Mouse (Mus musculus) lung, adult 2 months (tissue): ENCODE data around the gene Fam213b. TPM values are rescaled to one million over a fixed set of nuclear protein-coding genes. Genes with fewer than 3 reads are reported as not detected.

Source experiments
- DNase-seq: peaks from one replicate; pipeline ENCODE4 v3.0.0; 2022
- H3K4me1 ChIP-seq: fragments of 200-500 bp; 2 replicates; pipeline ENCODE4 v1.6.1; 2011; ENCODE audit warnings: low read length; ENCODE audit not compliant: control insufficient read depth, insufficient read depth
- H3K4me3 ChIP-seq: fragments of 200-500 bp; replicated peaks from 2 replicates; pipeline ENCODE3; 2011; ENCODE audit warnings: low read depth, mild to moderate bottlenecking, control low read depth, low read length; ENCODE audit errors: extremely low read depth
- CTCF ChIP-seq: fragments of 200-500 bp; IDR thresholded peaks from 2 replicates; pipeline ENCODE4 v1.5.1; 2011; ENCODE audit warnings: mild to moderate bottlenecking, low read length, control low read depth; ENCODE audit not compliant: insufficient read depth
- POLR2A ChIP-seq: fragments of 200-500 bp; IDR thresholded peaks from 2 replicates; pipeline ENCODE4 v1.6.1; 2011; ENCODE audit warnings: low read depth, mild to moderate bottlenecking, control low read depth, low read length, borderline replicate concordance; ENCODE audit errors: extremely low read depth
- WGBS: fragments of 180-500 bp; shearing (Covaris S2); methylation state at CpG from one replicate; pipeline ENCODE4 v1.1.7; 2018; 5-methylcytosine and 5-hydroxymethylcytosine counted together
- polyA plus RNA-seq: library from polyadenylated mRNA; depleted of rRNA; stranded (reverse); fragments of >200 nt; gene quantifications from 2 replicates; pipeline ENCODE4 v1.2.3, GENCODE M21; 2012

Fam213b gene
- polyA plus RNA-seq, 1 experiment, result 14.8 TPM

DNA sequence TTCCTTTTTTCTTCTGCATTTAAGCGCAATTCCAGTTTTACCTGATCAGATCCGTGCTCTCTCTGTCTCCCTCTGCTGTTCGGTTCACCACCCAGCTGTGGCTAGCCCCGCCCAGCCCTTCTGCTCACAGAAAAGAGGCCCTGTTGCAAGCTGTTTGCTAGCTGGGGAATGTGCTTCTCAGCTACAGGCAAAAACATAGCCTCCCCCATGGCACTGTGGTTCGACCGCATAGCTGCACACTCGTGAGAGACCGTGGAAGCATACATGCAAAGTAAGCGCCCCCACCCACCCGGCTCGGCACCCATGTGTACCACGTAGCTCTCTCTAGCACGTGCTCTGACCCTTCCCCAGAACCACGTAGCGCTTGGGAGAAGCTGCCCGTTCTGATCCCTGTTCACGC is 8.9 kb upstream of the Fam213b start:
- 20% methylated on average over 17 of the region's 17 CpGs for WGBS

DNA sequence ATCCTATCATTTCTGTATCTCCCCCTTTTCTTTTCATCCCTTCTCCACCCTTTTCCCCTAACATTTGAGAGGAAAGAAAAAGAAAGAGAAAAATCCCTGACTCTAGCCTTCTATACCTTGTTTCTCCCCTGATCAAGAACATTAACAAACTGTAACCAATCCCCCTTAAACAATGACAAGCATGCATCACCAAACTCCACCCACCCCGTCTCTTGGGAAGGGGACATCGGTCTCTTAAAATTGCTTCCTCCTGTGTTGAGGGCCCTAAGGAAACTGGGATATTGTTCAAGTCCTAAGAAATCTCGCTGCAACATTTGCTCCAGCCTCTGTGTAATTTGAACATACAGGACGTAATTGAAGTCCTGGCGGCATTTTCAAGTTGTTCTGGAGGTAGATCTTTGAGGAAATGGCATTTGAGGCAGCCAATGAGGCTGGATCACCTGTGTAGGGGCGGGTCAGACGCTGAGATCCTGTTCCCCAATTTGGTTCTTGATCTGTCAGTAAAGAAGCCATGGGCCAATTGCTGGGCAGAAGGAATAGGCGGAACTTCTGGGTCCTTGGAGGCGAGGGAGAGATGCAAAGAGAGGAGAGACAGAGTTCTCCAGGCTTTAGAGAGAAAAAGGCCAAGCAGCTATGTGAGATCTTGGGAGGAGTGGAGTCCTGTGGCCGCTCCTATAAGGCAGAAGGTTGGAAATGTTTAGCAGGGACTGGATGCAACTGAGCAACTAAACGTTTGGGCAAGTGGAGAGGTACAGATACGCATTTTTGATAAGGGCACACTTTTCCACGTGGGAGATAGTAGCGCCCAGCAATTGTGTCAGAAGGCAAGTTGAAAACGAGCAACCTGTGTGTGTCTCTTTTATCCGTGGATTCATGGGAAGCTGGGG is 5.5 kb upstream of the Fam213b start:
- H3K4me1 ChIP-seq, result no peaks in the 10 kb centered on the region; the same call in 1 of the 2 replicates

More for the DNA sequence above, 8.9 kb upstream of the Fam213b start:
- peak; percentile 55 for DNase-seq
- Histone ChIP-seq H3K4me3 (peak overlapping the region; percentile 53), H3K4me1 (no peaks in the 10 kb centered on the region; the same call in 1 of the 2 replicates)
- TF ChIP-seq CTCF (peak; percentile 77), POLR2A (no peak)

DNA sequence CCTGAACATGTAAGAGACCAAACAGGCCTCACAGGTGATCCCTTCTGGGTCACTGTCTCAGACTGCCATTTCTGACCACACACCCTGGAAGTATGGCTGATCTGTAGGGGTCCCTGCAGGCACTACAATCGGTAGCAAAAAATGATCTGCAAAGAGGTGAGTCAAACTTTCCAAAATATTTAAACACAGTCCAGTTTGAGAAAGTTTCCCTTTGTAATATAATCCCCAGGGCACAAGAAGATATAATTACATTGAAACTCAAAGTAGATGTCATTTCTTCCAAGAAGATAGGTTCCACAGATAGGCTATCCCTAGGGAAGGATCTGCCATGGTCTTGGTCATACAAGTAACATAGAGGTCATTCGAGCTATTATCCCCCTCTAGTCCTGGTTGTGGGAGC is 3.4 kb upstream of the Fam213b start:
- DNase-seq, result no peak
- Histone ChIP-seq H3K4me3 (no peak overlapping the region), H3K4me1 (peaks cover 7% of the 10 kb centered on the region)
- WGBS, result 84% methylated on average over 2 of the region's 2 CpGs
- no peak for TF ChIP-seq CTCF
- no peak for TF ChIP-seq POLR2A

More for the DNA sequence above, 5.5 kb upstream of the Fam213b start:
- WGBS, result 3% methylated on average over 16 of the region's 16 CpGs
- TF ChIP-seq CTCF (no peak), POLR2A (no peak)
- no peak overlapping the region for H3K4me3 ChIP-seq
- DNase-seq, result peak; percentile 79

DNA sequence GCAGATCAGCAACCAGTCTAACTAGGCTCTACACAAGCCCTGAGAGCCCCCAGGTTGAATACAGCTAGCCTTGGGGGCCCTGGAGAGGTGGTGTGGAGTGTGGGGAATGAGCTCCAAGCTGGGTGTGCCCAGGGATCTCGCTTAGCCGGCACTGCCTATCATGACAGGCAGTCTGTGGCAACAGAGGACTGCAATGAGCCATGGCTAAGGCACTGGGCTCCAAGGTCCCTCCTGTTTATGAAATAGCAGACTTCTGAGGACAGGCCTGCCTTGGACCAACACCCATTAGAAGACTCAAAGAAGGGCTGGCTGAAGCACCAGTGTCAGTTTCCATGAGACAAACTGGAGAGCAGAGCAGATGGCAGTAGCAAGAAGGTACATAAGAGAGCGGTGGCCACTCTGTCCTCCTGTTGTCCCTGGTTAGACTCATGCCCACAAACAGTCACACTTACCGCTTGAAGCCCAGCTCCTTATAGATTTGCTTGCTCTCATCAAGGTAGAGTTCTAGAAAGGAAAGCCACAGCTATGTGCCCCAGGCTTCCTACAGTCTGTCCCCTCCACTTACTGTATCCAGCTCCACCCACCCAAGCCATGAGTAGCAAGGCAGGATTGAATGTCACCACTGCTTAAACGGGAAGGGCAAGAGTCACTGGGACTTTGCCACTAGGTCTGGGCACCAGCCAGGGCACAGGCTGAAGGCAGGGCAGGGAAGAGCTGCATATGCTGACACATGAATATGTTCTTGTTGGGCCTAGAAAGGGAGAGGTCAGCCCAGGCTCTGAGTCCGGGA is 1.1 kb downstream of the Fam213b start:
- TF ChIP-seq POLR2A (no peak), CTCF (no peak)
- no peak overlapping the region for H3K4me3 ChIP-seq
- peaks cover 7% of the 10 kb centered on the region; the same call in 1 of the 2 replicates for H3K4me1 ChIP-seq
- WGBS, result 66% methylated on average over 6 of the region's 6 CpGs
- no peak for DNase-seq

DNA sequence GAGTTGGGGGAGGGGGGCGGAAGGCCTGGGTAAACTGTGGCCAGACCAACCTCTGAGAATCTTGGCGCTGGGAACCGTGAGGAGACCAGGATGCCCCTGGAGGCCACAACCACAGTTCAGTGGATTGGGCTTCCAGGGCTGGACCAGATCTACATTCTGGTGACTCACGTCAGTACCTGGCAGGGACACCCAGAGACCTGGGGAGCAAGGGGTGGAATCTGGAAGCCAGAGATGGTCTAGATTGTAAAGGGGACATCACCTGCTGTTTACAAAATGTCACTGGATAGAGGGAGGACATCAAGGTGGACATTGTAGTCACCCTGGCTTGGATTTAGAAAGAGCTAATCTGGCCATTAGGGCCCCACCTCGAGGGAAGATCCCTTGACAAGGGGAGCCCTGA is 3.4 kb downstream of the Fam213b start:
- Histone ChIP-seq H3K4me3 (no peak overlapping the region), H3K4me1 (peaks cover 7% of the 10 kb centered on the region; the same call in 1 of the 2 replicates)
- TF ChIP-seq POLR2A (no peak), CTCF (no peak)
- 75% methylated on average over 5 of the region's 5 CpGs for WGBS
- DNase-seq, result no peak

DNA sequence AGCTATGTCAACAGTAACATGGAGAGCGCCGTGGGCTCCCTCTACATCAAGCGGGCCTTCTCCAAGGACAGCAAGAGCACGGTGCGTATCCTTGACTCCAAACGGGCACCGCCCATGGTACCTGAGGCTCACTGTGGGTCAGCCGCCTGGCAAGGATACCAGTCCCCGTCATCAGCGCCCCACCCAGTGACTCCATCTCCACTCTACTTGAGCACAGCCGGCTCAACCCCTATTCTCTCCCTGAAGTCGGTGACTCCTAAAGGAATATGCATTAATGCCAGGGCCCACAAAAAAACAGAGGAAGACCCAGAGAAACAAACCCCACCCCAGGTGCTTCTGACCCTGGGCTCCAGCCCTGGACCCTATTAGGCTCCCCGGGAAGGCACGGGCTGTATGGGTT is 8.0 kb downstream of the Fam213b start:
- TF ChIP-seq CTCF (no peak), POLR2A (no peak)
- Histone ChIP-seq H3K4me1 (no peaks in the 10 kb centered on the region), H3K4me3 (no peak overlapping the region)
- no peak for DNase-seq
- 71% methylated on average over 14 of the region's 14 CpGs for WGBS

DNA sequence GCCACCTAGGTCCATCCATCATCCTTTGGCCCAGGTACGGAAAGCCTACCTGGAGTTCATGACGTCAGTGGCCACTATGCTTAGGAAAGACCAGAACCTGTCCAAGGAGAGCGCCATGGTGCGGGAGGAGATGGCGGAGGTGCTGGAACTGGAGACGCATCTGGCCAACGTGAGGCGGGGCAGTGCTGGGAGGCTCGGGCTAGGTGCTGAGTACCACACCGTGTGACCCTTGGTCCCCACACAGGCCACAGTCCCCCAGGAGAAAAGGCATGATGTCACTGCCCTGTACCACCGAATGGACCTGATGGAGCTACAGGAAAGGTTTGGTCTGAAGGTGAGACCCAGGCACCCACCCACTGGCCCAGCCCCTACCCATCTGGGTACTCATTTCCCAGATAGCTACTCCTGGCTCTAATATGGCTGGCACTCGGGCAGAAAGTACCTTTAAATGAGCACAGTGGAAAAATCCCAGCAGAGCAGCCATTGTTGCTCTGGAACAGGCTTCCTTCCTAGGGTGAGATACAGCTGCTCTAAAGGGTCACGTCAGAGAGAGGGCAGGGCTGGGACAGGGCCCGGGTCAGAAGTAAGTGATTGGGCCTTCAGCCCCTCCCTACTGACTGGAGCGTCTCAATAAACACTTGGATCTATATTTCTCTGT is 11.2 kb downstream of the Fam213b start:
- no peak for DNase-seq
- 72% methylated on average over 15 of the region's 15 CpGs for WGBS
- TF ChIP-seq CTCF, result no peak
- TF ChIP-seq POLR2A, result no peak
- Histone ChIP-seq H3K4me1 (no peaks in the 10 kb centered on the region), H3K4me3 (no peak overlapping the region)

DNA sequence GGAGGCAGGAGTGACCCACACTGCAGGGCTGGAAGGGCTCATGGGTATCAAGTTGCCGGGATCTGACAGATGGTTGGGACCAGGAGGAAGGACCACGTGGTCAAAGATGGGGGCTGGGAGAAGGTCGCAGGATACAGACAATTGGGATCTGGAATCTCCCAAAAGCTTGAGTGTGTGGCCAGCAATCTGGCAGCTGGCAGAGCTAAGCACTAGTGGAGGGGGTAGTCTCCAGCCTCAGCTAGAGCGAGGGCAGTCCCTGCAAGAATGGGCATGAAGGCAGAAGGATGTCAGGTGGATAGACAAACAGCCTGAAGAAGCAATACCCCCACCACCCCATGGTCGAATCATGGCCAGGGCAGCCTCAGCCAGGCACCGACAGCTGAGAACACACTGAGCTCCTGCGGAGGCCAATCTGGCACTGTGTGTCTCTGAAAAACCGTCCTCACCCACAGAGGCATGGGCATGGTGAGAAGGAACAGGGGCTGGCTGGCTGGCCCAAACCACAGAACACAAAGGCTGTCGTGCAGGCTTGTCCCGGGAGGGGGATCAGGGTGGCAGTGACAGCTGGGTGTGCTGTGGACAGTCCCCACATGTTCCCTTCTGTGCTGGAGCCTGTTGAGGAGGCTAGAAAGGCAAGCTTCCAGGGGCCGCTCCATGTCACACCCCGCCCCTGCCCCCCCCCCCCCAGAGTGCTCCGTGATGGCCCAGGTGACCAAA is 11.9 kb downstream of the Fam213b start:
- Histone ChIP-seq H3K4me1 (no peaks in the 10 kb centered on the region), H3K4me3 (no peak overlapping the region)
- WGBS, result 55% methylated on average over 13 of the region's 13 CpGs
- DNase-seq, result no peak
- TF ChIP-seq POLR2A (no peak), CTCF (no peak)
